Mouse (Mus musculus) embryo, embryonic 11.5 days (tissue): ENCODE data around the gene Mrtfb.

Experiments
- DNase-seq: peaks from one replicate; pipeline ENCODE4 v3.0.0-alpha.2; 2012; ENCODE audit warnings: low read depth, low spot score

The Mrtfb gene

DNA sequence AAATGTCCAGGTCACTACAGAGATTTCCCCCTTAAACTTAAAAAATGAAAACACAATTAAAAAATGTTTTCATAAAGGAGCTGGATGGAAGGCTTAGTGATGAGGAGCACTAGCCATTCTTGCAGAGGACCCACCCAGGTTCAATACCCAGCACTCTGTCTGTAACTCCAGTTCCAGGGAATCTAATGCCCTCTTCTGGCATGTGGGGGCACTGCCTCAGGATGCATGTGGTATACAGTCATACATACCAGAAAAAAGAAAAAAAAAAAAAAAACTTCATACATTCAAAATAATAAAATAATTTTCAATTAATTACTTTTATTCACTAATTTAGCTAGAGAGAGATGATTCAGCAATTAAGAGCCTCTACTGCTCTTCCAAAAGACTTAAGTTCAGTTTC, 95.0 kb downstream of the Mrtfb start:
- DNase-seq, result no peak

DNA sequence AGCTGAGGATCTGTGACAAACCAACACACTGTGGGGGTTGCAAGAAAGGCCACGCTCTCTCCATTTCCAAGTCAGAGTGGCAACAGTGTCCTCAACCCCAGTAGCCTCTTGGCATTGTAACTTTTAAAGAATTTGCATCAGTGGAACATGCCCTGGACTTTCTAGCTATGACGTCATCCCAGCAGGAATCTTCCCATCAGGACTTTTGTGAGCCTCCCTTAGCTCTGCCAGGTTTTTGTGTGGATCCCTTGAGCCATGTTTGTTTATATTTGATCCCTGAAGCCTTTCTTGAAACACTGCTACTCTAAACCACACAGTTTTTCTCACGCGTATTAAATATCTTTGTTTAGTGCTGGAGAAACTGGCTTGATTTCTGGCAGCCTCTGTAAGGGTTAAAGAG, 97.6 kb downstream of the Mrtfb start:
- no peak for DNase-seq

DNA sequence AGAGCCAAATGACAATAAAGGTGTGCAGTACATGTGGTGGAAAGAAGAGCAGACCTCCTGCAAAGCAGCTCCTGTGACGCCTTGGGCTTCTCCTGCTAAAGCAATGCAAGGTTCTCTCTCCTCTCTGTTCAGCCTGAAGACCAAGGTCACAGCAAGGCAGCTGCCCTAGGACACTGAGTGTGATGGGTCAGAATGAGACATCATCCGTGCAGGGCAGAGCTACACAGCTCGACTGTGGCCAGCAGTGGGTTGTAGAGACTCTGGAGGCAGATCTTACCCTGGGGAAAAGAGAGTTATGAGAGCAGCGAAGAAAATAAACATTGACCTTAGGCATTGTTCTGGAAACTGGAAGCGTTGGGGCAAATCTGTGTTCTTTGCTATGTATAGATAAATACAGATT, 98.2 kb downstream of the Mrtfb start:
- DNase-seq, result no peak

DNA sequence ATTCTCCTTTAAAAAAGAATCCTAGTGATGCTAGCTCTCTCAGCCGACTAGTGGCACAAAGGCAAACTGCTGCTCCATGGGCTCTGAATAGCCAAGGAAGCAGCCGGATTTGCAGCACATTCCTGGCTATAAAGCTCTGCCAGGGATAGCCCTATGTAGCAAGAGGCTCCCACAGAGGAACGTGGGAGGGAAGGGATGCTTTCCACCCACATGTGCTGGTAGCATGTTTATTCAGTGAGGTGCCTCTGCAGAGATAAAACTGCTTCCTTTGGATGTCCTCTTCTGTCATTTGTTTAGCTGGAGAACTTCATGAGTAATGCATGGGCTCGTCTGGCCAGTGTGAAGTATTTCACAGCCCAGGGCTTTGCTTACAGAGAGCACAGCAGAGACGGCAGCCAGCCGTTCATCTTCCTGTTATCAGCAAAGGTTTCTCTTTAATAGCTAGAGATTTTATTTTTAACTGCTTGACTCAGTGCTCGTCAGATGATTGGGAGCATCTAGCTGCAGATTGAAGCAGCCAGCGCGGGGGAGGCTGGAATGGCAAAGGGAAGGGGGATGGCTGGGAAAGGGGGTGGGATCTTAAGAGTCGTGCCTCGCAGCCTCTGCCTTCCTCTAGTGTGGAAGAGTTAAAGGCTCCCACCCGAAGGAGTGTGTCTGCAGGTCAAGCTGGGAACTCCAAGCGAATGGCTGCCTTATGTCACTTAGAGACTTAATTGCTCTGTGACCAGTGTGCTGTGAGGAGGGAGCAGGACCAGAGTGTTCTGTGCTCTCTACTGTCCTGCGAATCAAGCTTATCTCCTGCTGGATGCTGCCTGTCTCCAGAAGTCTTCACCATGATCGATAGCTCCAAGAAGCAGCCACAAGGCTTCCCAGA, 101.8 kb downstream of the Mrtfb start:
- peak; percentile 37 for DNase-seq

DNA sequence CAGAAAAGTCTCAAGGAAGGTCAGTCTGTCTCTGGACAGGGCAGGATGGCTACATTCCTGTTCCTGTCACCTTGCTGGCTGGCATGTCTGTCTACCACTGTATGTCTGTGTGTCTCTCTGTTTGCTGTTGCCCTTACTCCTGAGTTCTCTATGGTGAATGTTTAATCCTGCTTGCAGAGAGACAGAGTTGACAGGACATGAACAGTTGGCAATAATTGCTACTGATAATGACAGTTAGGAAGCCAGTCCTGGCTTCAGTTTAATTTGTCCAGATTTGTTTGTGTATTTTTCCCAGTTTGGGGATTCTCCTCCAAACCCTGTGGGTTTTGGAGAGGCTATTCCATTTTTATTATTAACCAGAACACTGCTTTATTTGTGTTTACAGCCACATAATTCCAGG, 102.5 kb downstream of the Mrtfb start:
- no peak for DNase-seq

DNA sequence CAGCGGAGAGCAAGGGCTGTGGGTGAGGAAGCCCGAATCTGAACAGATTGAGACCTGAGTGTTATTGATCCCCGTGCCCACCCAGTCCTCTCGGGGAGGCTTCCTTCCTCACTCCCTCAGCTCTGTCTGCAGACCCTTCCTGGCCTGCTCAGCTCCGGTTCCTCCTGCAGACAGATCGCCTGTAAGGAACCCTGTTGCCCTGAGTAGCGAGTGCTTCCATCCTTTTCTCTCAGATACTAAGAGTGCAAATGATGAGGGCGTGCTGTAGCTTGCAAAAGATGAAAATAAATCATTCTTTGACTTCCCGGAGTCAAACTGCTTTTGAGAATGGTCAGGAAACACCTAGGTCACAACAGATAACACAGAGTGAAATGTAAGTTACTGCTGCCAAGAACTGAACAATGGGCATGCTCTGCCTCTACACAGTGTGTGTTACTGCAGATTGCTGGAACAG, 103.2 kb downstream of the Mrtfb start:
- DNase-seq, result no peak

DNA sequence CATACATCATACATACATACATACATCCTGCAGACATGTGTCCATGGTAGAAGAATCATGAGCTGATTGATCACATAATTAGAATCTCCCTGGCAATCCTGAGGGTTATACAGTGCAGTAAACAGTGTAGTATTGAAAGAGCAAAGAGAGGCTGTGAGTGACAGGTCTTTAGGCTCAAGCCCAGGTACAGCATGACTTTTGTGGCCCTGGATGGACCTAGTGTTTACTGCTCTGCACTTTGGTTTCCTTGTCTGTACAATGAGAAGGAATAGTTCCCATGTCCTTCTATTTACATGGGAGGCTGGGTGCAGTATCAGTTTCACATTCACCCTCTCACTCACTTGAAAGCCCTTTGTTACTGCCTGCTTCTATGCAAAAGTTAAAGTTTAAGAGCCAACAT, 103.9 kb downstream of the Mrtfb start:
- no peak for DNase-seq

DNA sequence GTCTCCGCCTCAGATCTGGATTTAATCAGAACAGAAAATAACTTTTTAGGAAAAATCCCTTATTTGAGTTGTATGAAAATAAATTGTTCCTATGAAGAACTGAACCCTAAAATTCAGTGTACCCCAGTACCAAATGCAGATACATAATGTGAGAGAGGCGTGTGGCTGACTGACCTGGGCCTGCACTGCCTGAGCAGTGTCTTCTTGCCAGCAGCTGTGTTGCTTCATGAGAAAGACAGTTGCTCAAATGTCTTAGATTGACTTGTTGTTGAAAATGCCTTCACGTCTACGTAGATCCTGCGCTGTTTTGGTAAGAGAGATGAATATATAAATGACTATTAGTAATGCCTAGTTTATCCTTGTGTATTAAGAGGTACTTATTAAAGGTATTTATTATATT, 104.6 kb downstream of the Mrtfb start:
- DNase-seq, result no peak

DNA sequence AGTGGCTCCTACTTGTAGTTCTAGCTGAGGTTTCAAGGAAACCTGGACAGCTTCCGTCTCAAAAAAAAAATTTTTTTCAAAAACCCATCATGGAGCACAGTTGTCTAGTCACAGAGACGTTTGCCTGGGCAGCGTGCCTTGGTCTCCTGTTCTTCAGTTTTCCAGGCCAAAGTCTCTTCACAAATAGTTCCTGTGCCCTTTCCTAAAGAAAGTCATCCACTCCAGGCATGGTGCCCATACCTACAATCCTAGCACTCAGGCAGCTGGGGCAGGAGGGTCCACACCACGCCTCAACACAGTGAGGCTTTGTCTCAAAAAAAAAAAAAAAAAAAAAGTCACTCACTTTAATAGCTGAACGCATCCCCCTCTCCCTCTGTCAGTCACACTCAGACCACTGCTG, 106.9 kb downstream of the Mrtfb start:
- no peak for DNase-seq

DNA sequence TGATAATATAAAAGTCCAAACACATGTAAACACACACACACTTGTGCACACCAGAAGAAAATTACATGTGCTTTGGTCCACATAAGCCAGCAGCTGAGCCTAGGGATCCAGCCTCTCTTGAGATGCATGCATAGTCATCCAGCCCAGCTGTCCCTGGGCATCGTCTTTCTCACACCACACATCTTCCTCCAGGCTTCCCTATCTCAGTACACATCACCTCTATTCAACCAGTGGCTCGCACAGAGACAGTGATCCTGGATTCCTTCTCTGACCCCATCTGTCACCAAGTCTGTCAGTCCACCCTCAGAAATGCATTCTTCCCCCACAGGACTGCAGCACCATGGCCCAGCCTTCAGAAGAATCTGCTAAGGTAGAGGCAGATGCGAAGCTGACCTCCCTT, 107.9 kb downstream of the Mrtfb start:
- no peak for DNase-seq

DNA sequence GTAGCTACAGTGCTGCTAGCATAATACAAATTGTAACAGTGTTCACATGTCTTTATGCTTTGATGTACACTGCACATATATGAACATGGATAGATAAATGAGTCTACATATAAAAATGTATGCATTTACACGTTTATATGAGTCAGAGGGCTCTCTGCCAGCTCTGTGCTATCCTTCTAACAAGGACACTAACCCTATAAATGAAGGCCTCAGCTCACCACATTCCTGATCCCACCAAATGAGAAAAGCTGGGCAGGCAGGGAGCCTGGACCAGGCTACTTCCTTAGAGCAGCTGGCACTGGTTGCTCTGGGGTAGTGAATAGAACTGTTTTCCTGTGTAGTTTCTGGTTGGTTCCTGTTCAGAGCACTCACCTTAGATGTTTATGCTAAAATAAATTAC, 110.0 kb downstream of the Mrtfb start:
- DNase-seq, result no peak

DNA sequence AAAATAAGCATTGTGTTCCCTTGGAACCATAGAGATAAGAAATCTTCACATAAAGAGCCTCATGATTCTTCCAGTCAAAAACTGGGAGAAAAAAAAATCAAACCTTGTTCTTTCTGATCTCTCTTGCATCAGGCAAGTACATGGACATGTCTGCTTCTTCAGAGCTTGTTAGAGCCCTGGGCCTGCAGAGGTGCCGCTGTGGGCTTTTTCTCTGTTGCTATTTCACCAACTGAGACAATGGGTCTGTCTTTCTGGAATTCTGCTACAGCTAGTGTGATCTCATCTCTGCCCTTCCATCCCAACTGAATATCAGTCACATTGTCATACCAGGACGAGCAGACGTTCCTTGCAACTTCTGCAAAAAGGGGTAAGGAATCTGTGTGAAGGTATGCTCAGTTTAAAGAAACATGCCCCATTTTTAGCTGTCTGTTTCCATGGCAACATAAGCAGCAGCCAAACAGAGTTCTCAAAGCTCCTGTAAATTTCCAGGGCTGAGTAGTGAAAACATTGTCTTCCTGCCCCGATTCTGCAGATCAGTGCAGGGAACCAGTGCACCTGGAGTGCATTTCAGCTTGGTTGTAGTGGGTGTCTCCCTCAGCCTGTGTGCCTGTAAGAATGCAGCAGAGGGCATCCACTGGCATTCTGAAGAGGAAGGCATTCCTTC, 110.7 kb downstream of the Mrtfb start:
- DNase-seq, result peak; percentile 11

DNA sequence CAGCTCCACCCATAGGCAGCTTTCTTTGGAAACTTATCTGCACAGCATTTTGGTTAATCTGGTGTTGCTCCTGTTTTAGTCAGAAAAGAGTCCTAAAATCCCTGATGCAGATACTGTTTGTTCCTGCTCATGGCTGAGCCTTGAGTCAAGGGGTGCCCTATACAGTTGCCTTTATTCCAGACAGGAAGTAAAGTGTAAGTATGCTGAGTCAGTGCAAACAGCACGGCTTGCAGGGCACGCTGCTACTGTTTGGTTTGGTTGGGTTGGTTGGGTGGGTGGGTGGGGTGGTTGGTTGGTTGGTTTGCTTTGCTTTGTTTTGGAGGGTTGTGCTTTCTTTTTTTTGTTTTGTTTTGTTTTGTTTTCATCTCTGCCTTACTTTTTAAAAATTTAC, 111.2 kb downstream of the Mrtfb start:
- DNase-seq, result no peak

DNA sequence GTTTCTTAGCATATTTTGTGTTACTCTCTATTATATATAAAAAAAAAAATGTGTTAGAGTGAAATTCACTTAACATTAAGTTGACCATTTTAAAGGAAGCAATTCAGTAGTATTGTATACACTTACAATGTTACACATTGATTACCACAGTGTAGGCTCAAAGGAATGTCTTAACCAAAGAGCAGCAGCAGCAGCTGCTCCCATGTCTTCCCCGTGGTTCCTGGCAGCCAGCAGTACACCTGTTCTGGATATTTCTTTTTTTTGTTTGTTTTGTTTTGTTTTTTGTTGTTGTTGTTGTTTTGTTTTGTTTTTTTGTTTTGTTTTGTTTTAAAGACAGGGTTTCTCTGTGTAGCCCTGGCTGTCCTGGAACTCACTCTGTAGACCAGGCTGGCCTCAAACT, 112.4 kb downstream of the Mrtfb start:
- no peak for DNase-seq

DNA sequence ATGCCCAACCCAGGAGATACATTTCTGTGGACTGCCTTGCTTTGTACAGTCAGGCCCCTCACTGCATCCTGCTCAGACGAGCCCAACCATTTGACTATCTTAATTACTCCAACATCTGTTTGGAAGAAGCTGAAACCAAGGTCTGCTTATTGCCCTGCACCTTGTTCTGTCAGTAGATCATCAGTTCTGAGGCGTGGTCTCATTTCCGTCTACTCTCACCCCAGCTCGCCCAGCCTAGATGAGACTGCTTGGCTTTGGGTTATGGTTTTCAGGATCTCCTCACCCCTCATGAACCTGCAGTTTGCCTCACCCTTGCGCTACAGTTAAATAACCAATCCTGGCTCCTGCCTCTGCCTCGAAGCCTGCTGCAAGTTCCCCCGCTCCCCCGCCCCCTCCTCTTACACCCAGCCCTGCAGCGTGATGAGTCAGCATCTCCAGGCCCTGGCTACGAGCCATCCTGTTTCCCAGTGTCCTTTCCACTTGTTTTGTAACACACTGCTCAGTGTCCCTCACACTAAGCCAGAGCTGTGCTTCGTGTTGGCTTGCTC, 115.5 kb downstream of the Mrtfb start:
- peak; percentile 38 for DNase-seq

DNA sequence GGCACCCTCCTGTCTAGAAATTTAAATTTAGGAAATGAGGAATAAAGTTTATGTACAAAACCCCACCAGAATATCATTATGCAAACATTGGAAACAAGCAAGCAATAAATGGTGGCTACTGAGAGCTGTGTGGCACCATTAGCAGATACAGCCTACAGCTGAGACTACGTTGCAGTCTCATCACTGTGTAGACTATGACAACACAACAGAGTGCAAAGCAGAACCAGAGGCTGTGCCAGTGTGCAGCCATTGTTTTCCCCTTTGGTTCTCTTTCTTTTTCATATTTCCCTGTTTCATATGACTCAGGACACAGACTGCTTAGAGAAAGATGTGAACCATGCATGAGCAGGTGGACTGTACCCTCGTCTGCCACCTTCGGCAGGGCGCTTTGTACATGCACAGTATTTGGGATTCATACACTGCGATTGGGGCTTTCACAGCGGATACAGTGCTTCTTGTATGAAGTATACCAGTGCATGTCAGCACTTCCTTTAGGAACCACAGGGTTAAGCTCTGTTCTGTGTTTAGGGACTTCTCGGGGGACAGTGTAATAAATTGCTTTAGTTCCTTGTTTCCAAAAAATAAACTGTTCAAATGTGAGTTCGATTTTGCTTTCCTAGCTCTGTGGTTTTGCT, 116.7 kb downstream of the Mrtfb start:
- DNase-seq, result no peak

DNA sequence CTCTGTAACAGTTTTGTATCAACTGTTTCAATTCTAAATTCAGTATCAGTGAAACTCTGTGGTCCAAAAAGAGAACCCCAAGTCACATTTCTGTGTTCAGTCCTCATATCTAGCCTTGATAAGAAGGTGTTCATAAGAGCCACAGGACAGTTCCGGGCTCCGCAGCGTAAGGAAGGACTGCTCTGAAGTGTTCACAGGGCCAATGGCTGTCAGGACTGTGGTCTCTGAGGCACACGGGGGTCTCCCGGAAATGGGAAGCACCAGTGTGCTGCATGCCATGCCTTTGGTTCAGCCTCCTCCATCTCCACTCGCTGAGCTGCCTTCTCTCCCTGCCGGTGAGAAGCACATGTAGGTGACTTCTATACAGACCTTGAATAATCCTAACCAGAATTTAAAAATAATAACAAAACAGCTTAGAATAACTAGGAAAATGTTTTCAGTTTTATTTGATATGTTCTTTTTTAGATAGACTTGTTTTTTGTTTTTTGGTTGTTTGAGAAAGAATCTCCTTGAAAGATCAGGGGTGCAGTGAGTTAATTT, 120.7 kb downstream of the Mrtfb start:
- no peak for DNase-seq

DNA sequence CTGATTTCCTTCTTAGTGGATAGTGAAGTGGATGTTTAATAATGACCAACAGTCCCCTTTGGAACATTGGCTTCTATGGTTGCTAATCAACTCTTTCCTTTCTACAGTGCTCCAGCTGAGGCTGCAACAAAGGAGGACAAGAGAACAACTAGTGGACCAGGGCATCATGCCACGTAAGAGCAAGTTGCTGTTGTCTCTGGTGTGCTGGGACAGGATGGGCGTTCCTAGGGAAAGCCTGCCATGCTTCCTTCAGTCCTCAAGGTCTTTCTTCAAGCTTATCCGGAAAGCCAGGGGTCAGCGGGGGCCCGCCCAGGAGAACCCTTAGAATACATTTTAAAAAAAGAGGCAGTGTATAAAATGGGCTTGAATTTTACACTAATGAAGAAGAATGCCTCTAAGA, 121.9 kb downstream of the Mrtfb start:
- no peak for DNase-seq

DNA sequence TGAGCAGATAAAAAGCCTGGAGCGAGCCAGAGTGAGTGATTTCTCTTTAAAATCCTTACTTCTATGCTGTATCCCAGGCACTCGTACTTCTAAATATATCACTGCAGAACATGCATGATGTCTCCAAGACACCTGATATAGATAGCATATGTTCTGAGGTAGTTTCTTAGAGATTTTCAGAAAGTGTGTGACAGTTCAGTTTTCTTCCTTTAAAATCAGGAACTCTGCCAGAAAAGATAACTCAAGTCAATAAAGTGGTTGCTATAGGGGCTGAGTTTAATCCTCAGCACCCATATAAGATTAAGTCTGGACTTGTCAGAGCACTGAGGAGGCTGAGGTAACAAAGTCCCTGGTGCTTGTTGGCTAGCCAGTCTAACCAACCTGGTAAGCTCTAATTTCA, 123.6 kb downstream of the Mrtfb start:
- DNase-seq, result no peak

DNA sequence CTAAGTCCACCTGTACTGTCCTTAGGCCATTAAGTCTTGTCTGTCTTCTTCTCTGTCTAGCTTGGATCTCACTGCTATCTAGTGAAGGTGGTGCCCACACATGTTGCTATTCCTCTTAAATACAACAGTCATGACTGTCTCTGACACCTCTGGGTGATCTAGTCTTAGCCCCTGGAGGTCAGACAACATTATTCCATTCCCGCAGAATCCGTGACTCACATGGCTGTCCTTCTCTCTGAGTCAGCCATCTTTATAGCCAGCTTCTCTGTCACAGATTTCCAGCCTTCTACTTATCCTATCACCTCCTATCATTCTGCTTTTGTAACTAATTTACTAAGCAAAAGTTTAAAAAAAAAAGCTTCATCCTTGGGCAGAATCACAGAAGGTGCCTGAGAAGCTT, 125.5 kb downstream of the Mrtfb start:
- no peak for DNase-seq

DNA sequence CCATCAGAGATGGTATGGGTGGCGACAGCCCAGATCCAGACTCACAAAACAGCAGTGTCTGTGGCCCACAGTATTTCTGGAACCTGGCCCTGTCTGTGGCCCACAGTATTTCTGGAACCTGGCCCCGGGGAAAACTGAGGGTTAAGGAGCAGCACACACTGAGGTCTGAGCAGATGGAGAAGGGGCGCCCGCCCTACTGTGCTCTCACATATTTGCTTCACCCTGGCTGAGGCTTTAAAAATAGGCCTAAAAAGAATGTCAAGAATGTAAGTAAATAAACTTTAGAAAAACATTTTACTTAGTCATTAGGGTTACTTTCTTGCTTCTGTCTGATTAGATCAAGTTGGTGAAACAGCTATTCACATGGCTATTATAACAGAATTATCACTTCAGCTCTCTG, 131.0 kb downstream of the Mrtfb start:
- no peak for DNase-seq

DNA sequence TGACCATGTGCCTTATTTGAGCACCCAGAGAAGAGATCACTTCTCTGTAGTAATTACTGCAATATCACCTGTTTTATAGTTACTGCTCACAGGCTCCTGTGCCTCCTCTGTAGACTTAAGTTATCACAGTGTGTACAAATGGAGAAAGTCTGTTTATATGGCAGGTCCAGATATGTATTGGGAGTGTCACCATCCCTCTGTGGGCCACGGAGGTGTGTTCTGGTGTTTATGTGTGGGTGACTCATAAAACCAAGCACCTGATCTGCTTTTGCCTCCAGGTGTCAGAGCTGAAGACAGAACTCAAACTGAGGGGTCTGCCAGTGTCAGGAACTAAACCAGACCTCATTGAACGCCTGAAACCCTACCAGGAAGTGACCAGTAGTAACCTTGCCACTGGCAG, 144.1 kb downstream of the Mrtfb start:
- DNase-seq, result no peak
